Mouse (Mus musculus) hindbrain, embryonic 14.5 days (tissue): ENCODE measurements around the gene Gstm3. TPM values are rescaled to one million over a fixed set of nuclear protein-coding genes. Genes with fewer than 3 reads are reported as not detected.
"Not testable (repeated sequence)": the region's sequence is repeated elsewhere in the genome, so short reads cannot be mapped to it uniquely, and the experiment has no call there.

Source experiments
- ATAC-seq: fragments of 200-750 bp; cut with Nextera tagmentation; 2 replicates; pipeline ENCODE4 v1.8.0; 2017; ENCODE audit warnings: moderate number of reproducible peaks, mild to moderate bottlenecking, moderate TSS enrichment, moderate library complexity; ENCODE audit not compliant: low FRiP score
- DNase-seq: peaks from one replicate; pipeline ENCODE4 v3.0.0-alpha.2; 2015; ENCODE audit warnings: low spot score
- H3K27ac ChIP-seq: fragments of 300-500 bp; sonication (generic); 2 replicates; pipeline ENCODE4 v1.5.1; 2014; ENCODE audit warnings: mild to moderate bottlenecking, moderate library complexity
- H3K27me3 ChIP-seq: fragments of 300-500 bp; sonication (generic); 2 replicates; pipeline ENCODE4 v1.6.1; 2014; ENCODE audit warnings: mild to moderate bottlenecking, low read length, mixed read lengths; ENCODE audit not compliant: control insufficient read depth, insufficient read depth
- H3K36me3 ChIP-seq: fragments of 300-500 bp; sonication (generic); replicated peaks from 2 replicates; pipeline ENCODE4 v1.6.1; 2014; ENCODE audit not compliant: control insufficient read depth, insufficient read depth
- H3K4me1 ChIP-seq: fragments of 300-500 bp; sonication (generic); replicated peaks from 2 replicates; pipeline ENCODE4 v1.6.1; 2014; ENCODE audit warnings: antibody characterized with exemption, low read length, mixed read lengths; ENCODE audit not compliant: control insufficient read depth, insufficient read depth
- H3K4me2 ChIP-seq: fragments of 300-500 bp; sonication (generic); replicated peaks from 2 replicates; pipeline ENCODE4 v1.6.1; 2014; ENCODE audit warnings: mild to moderate bottlenecking, moderate library complexity
- H3K4me3 ChIP-seq: fragments of 300-500 bp; sonication (generic); replicated peaks from 2 replicates; pipeline ENCODE4 v1.5.1; 2014; ENCODE audit warnings: mild to moderate bottlenecking, low read length
- H3K9ac ChIP-seq: fragments of 300-500 bp; sonication (generic); 2 replicates; pipeline ENCODE4 v1.6.1; 2014
- H3K9me3 ChIP-seq: fragments of 300-500 bp; sonication (generic); 2 replicates; pipeline ENCODE4 v1.6.1; 2016; ENCODE audit warnings: low read length; ENCODE audit not compliant: control insufficient read depth
- WGBS: fragments of 180-500 bp; shearing (Covaris S2); extraction: QIAGEN DNeasy Blood & Tissue Kit; methylation state at CpG from one replicate; pipeline ENCODE4 v1.1.7; 2014; 5-methylcytosine and 5-hydroxymethylcytosine counted together
- polyA plus RNA-seq: library from polyadenylated mRNA; unstranded; fragments of >200 nt; fragmentation: Nextera tagmentation; extraction: Ambion mirVana; gene quantifications from 2 replicates; pipeline ENCODE4 v1.2.1, GENCODE M21; 2014

Gene Gstm3
- not detected in 2 replicates for polyA plus RNA-seq

- no peak within 1 kb of the TSS for H3K4me3 ChIP-seq
- DNase-seq (no peak), ATAC-seq (no peak)
- no peak within 1 kb of the TSS for H3K27ac ChIP-seq
- no peaks in the 10 kb centered on the region for H3K9me3 ChIP-seq
- no peak within 1 kb of the TSS for H3K9ac ChIP-seq
- no peak within 1 kb of the TSS for H3K4me2 ChIP-seq
- 68% methylated on average over 13 of the region's 13 CpGs for WGBS
- no peaks in the 10 kb centered on the region for H3K36me3 ChIP-seq
- H3K27me3 ChIP-seq: no peaks in the 10 kb centered on the region
- 0 out of 2 replicates have a peak, but pooled peaks cover 5% of the 10 kb centered on the region for H3K4me1 ChIP-seq
These were observed at the start of gene Gstm3 for GRCm38 (mm10) chr3:107968724-107969395. Gene Gstm3 (minus strand): TSS chr3:107969283.

GRCm38 (mm10) chr3:108018190-108018820, 49.2 kb upstream of the Gstm3 start:
- H3K4me2 ChIP-seq: peak overlapping the region; percentile 72
- H3K4me1 ChIP-seq: peaks cover 6% of the 10 kb centered on the region; the same call in 1 of the 2 replicates
- ATAC-seq: no peak
- H3K9me3 ChIP-seq: no peaks in the 10 kb centered on the region
- peak overlapping the region; percentile 50 for H3K9ac ChIP-seq
- peak overlapping the region; percentile 33 for H3K4me3 ChIP-seq
- no peak for DNase-seq
- peak overlapping the region; percentile 55; the same call in 1 of the 2 replicates for H3K27ac ChIP-seq
- H3K36me3 ChIP-seq: no peaks in the 10 kb centered on the region
- H3K27me3 ChIP-seq: no peaks in the 10 kb centered on the region
- 30% methylated on average over 14 of the region's 14 CpGs for WGBS

- ATAC-seq: peak; percentile 93
- H3K9ac ChIP-seq: peak within 1 kb of the TSS; percentile 50
These were observed 48.5 kb upstream of the Gstm3 start, which contains the start of gene Gstm1 for GRCm38 (mm10) chr3:108017473-108018189. Gene Gstm1 (minus strand): TSS chr3:108017973.

GRCm38 (mm10) chr3:108016468-108016867, 47.4 kb upstream of the Gstm3 start:
- WGBS: 96% methylated on average over 5 of the region's 5 CpGs
- H3K27me3 ChIP-seq, H3K27ac ChIP-seq: not testable (repeated sequence)

More at GRCm38 (mm10) chr3:108017473-108018189, 48.5 kb upstream of the Gstm3 start, which contains the start of gene Gstm1:
- Histone ChIP-seq H3K9me3 (no peaks in the 10 kb centered on the region), H3K27me3 (no peaks in the 10 kb centered on the region), H3K4me2 (peak within 1 kb of the TSS; percentile 72), H3K4me3 (peak within 1 kb of the TSS; percentile 33), H3K36me3 (no peaks in the 10 kb centered on the region), H3K4me1 (peaks cover 6% of the 10 kb centered on the region; the same call in 1 of the 2 replicates), H3K27ac (peak within 1 kb of the TSS; percentile 55)
- peak; percentile 87 for DNase-seq
- under 1% methylated on average over 31 of the region's 31 CpGs for WGBS

GRCm38 (mm10) chr3:108014974-108015346, 45.9 kb upstream of the Gstm3 start:
- 92% methylated on average over 2 of the region's 2 CpGs for WGBS
- ATAC-seq (no peak), DNase-seq (no peak)
- no peak overlapping the region for H3K4me2 ChIP-seq
- H3K36me3 ChIP-seq: no peaks in the 10 kb centered on the region
- no peaks in the 10 kb centered on the region for H3K9me3 ChIP-seq
- no peaks in the 10 kb centered on the region for H3K27me3 ChIP-seq
- H3K27ac ChIP-seq: no peak overlapping the region
- peaks cover 9% of the 10 kb centered on the region; the same call in 1 of the 2 replicates for H3K4me1 ChIP-seq
- H3K9ac ChIP-seq: no peak overlapping the region
- H3K4me3 ChIP-seq: no peak overlapping the region

More at GRCm38 (mm10) chr3:108016468-108016867, 47.4 kb upstream of the Gstm3 start:
- not testable (repeated sequence) for DNase-seq, ATAC-seq, H3K4me3 ChIP-seq, H3K4me1 ChIP-seq, H3K36me3 ChIP-seq, H3K9me3 ChIP-seq
- Histone ChIP-seq H3K9ac (peak overlapping the region; percentile 50; the same call in 1 of the 2 replicates), H3K4me2 (peak overlapping the region; percentile 72)

GRCm38 (mm10) chr3:108014098-108014973, 45.3 kb upstream of the Gstm3 start:
- DNase-seq (no peak), ATAC-seq (no peak)
- 88% methylated on average over 7 of the region's 8 CpGs for WGBS
- no peaks in the 10 kb centered on the region for H3K27me3 ChIP-seq
- H3K9ac ChIP-seq: no peak overlapping the region
- H3K4me2 ChIP-seq: no peak overlapping the region
- no peaks in the 10 kb centered on the region for H3K9me3 ChIP-seq
- H3K4me1 ChIP-seq: peaks cover 9% of the 10 kb centered on the region; the same call in 1 of the 2 replicates
- no peaks in the 10 kb centered on the region for H3K36me3 ChIP-seq
- no peak overlapping the region for H3K27ac ChIP-seq
- no peak overlapping the region for H3K4me3 ChIP-seq

GRCm38 (mm10) chr3:108013331-108013871, 44.3 kb upstream of the Gstm3 start:
- Histone ChIP-seq H3K4me3 (no peak overlapping the region), H3K9ac (no peak overlapping the region), H3K4me1 (peaks cover 9% of the 10 kb centered on the region; the same call in 1 of the 2 replicates), H3K27me3 (no peaks in the 10 kb centered on the region), H3K4me2 (no peak overlapping the region), H3K9me3 (no peaks in the 10 kb centered on the region), H3K36me3 (no peaks in the 10 kb centered on the region), H3K27ac (no peak overlapping the region)
- no peak for ATAC-seq
- 70% methylated on average over 4 of the region's 4 CpGs for WGBS
- no peak for DNase-seq

- Histone ChIP-seq H3K4me3 (no peak overlapping the region), H3K4me2 (no peak overlapping the region), H3K4me1 (peaks cover 3% of the 10 kb centered on the region; the same call in 1 of the 2 replicates), H3K27ac (no peak overlapping the region), H3K9ac (no peak overlapping the region), H3K36me3 (no peaks in the 10 kb centered on the region), H3K9me3 (no peaks in the 10 kb centered on the region), H3K27me3 (no peaks in the 10 kb centered on the region)
- peak; percentile 57 for DNase-seq
- peak; percentile 78; the same call in 1 of the 2 replicates for ATAC-seq
- WGBS: 19% methylated on average over 3 of the region's 3 CpGs
These were observed 42.5 kb upstream of the Gstm3 start for GRCm38 (mm10) chr3:108011558-108011957.
